Mouse (Mus musculus): ENCODE results near the gene Mthfd1l.

DNA sequence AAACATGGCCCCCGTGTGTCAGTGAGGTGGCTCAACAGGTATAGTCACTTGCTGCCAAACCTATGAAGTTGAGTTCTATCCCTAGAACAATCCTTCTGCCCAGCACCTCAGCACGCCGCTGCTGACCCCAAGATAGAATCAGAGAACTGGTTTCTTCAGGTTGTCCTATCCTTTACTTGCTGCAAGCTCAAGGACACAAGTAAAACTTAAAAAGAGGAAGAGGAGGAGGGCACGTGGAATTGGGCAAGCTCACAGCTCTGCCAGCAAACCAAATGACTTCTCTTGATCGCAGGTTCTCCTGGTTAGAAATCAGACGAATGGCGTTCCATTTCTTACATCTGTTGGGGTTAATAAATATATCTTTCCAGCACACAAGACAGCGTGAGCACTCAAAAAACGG, 681 bp upstream of the Mthfd1l start:
- TF ChIP-seq CTCF (conservative IDR thresholded peaks at IDR 0.05; ENCODE audit: low read length) (no peak), NANOG (IDR thresholded peaks at IDR 0.05; ENCODE audit: borderline replicate concordance, low read length) (no peak), POU5F1 (IDR thresholded peaks at IDR 0.05; ENCODE audit: borderline replicate concordance, low read length) (no peak)
